Mouse (Mus musculus): ENCODE measurements around the gene Rhog.

GRCm38 (mm10) chr7:102293234-102293633 lies 37.4 kb upstream of the Rhog start:
- no peak for TF ChIP-seq EP300 (IDR thresholded peaks at IDR 0.05; ENCODE audit: low read depth)
- TF ChIP-seq CTCF (IDR thresholded peaks at IDR 0.05; ENCODE audit: low read depth), result no peak

Measured in heart, postnatal 0 days (tissue).